Mouse (Mus musculus) midbrain, embryonic 15.5 days (tissue): ENCODE measurements around the gene Orai1. TPM values are rescaled to one million over a fixed set of nuclear protein-coding genes. Genes with fewer than 3 reads are reported as not detected.

Experiments used
- ATAC-seq: fragments of 200-750 bp; cut with Nextera tagmentation; replicated peaks from 2 replicates; pipeline ENCODE4 v1.8.0; 2017; ENCODE audit warnings: moderate TSS enrichment
- H3K27ac ChIP-seq: fragments of 300-500 bp; sonication (generic); 2 replicates; pipeline ENCODE4 v1.5.1; 2015; ENCODE audit warnings: mild to moderate bottlenecking, inconsistent platforms
- H3K27me3 ChIP-seq: fragments of 300-500 bp; sonication (generic); replicated peaks from 2 replicates; pipeline ENCODE4 v1.6.1; 2015; ENCODE audit warnings: inconsistent platforms
- H3K36me3 ChIP-seq: fragments of 300-500 bp; sonication (generic); replicated peaks from 2 replicates; pipeline ENCODE4 v1.6.1; 2015; ENCODE audit warnings: inconsistent platforms
- H3K4me1 ChIP-seq: fragments of 300-500 bp; sonication (generic); 2 replicates; pipeline ENCODE4 v1.6.1; 2015; ENCODE audit warnings: inconsistent platforms
- H3K4me2 ChIP-seq: fragments of 300-500 bp; sonication (generic); 2 replicates; pipeline ENCODE4 v1.6.1; 2015; ENCODE audit warnings: inconsistent platforms, mild to moderate bottlenecking, moderate library complexity
- H3K4me3 ChIP-seq: fragments of 300-500 bp; sonication (generic); 2 replicates; pipeline ENCODE4 v1.5.1; 2015; ENCODE audit warnings: mild to moderate bottlenecking, inconsistent platforms
- H3K9ac ChIP-seq: fragments of 300-500 bp; sonication (generic); 2 replicates; pipeline ENCODE4 v1.6.1; 2015; ENCODE audit warnings: mild to moderate bottlenecking, inconsistent platforms
- H3K9me3 ChIP-seq: fragments of 300-500 bp; sonication (generic); 2 replicates; pipeline ENCODE4 v1.6.1; 2016; ENCODE audit warnings: inconsistent platforms
- WGBS: fragments of 180-500 bp; shearing (Covaris S2); methylation state at CpG from one replicate; pipeline ENCODE4 v1.1.7; 2015; ENCODE audit warnings: mixed read lengths; 5-methylcytosine and 5-hydroxymethylcytosine counted together
- polyA plus RNA-seq: library from polyadenylated mRNA; unstranded; fragments of >200 nt; fragmentation: Nextera tagmentation; extraction: Ambion mirVana; gene quantifications from 2 replicates; pipeline ENCODE4 v1.2.1, GENCODE M21; 2015

Gene Orai1
- polyA plus RNA-seq, 1 experiment from 2014 or later: 13.6 TPM

GRCm38 (mm10) chr5:122988021-122988751 lies 26.7 kb upstream of the Orai1 start:
- under 1% methylated on average over 41 of the region's 41 CpGs for WGBS
- Histone ChIP-seq H3K36me3 (no peaks in the 10 kb centered on the region), H3K4me2 (peak overlapping the region; percentile 97), H3K9ac (peak overlapping the region; percentile 54), H3K27ac (peak overlapping the region; percentile 58), H3K27me3 (no peaks in the 10 kb centered on the region), H3K9me3 (no peaks in the 10 kb centered on the region), H3K4me1 (peaks cover 57% of the 10 kb centered on the region), H3K4me3 (peak overlapping the region; percentile 73)
- ATAC-seq: peak; percentile 46; the same call in 1 of the 2 replicates

- WGBS: under 1% methylated on average over 39 of the region's 39 CpGs
- H3K4me3 ChIP-seq: peak overlapping the region; percentile 73
- peak overlapping the region; percentile 54 for H3K9ac ChIP-seq
- peak; percentile 66 for ATAC-seq
- no peaks in the 10 kb centered on the region for H3K9me3 ChIP-seq
- H3K4me2 ChIP-seq: peak overlapping the region; percentile 97
- H3K27ac ChIP-seq: peak overlapping the region; percentile 79
- no peaks in the 10 kb centered on the region for H3K27me3 ChIP-seq
- peaks cover 57% of the 10 kb centered on the region for H3K4me1 ChIP-seq
- no peaks in the 10 kb centered on the region for H3K36me3 ChIP-seq
Measured at GRCm38 (mm10) chr5:122989001-122989525, 25.8 kb upstream of the Orai1 start.

- Histone ChIP-seq H3K4me2 (peak within 1 kb of the TSS; percentile 97), H3K4me1 (peaks cover 54% of the 10 kb centered on the region), H3K36me3 (no peaks in the 10 kb centered on the region), H3K4me3 (peak within 1 kb of the TSS; percentile 73), H3K27me3 (no peaks in the 10 kb centered on the region), H3K9me3 (no peaks in the 10 kb centered on the region), H3K27ac (peak within 1 kb of the TSS; percentile 79), H3K9ac (peak within 1 kb of the TSS; percentile 54)
- WGBS: 3% methylated on average over 15 of the region's 15 CpGs
- ATAC-seq: peak; percentile 37
Measured at GRCm38 (mm10) chr5:122989551-122990330, 25.1 kb upstream of the Orai1 start, which contains the start of gene Kdm2b. Gene Kdm2b, minus strand, starts transcription at chr5:122989823.

- Histone ChIP-seq H3K4me1 (peaks cover 46% of the 10 kb centered on the region), H3K36me3 (no peaks in the 10 kb centered on the region), H3K27me3 (no peaks in the 10 kb centered on the region), H3K9ac (no peak overlapping the region), H3K4me2 (peak overlapping the region; percentile 97), H3K27ac (no peak overlapping the region), H3K4me3 (peak overlapping the region; percentile 73), H3K9me3 (no peaks in the 10 kb centered on the region)
- 12% methylated on average over 16 of the region's 16 CpGs for WGBS
- no peak for ATAC-seq
Measured at GRCm38 (mm10) chr5:122990411-122991160, 24.3 kb upstream of the Orai1 start.

GRCm38 (mm10) chr5:122991350-122992004 lies 23.4 kb upstream of the Orai1 start:
- Histone ChIP-seq H3K27ac (no peak overlapping the region), H3K36me3 (no peaks in the 10 kb centered on the region), H3K4me1 (peaks cover 40% of the 10 kb centered on the region), H3K4me2 (peak overlapping the region; percentile 97; the same call in 1 of the 2 replicates), H3K9me3 (no peaks in the 10 kb centered on the region), H3K4me3 (no peak overlapping the region), H3K27me3 (no peaks in the 10 kb centered on the region), H3K9ac (no peak overlapping the region)
- no peak for ATAC-seq
- 26% methylated on average over 5 of the region's 5 CpGs for whole genome bisulfite sequencing

- no peak overlapping the region for H3K27ac ChIP-seq
- no peaks in the 10 kb centered on the region for H3K9me3 ChIP-seq
- ATAC-seq: no peak
- H3K4me2 ChIP-seq: no peak overlapping the region
- H3K36me3 ChIP-seq: no peaks in the 10 kb centered on the region
- H3K4me3 ChIP-seq: no peak overlapping the region
- no peak overlapping the region for H3K9ac ChIP-seq
- WGBS: 56% methylated on average over 2 of the region's 2 CpGs
- H3K27me3 ChIP-seq: no peaks in the 10 kb centered on the region
- peaks cover 24% of the 10 kb centered on the region for H3K4me1 ChIP-seq
Measured at GRCm38 (mm10) chr5:122993811-122994210, 21.1 kb upstream of the Orai1 start.

GRCm38 (mm10) chr5:122994303-122994846 lies 20.5 kb upstream of the Orai1 start:
- Histone ChIP-seq H3K4me2 (no peak overlapping the region), H3K27me3 (no peaks in the 10 kb centered on the region), H3K36me3 (no peaks in the 10 kb centered on the region), H3K4me1 (peaks cover 22% of the 10 kb centered on the region), H3K27ac (no peak overlapping the region), H3K9ac (no peak overlapping the region), H3K9me3 (no peaks in the 10 kb centered on the region), H3K4me3 (no peak overlapping the region)
- peak; percentile 80 for ATAC-seq
- WGBS: 8% methylated on average over 5 of the region's 5 CpGs

GRCm38 (mm10) chr5:122994910-122995309 lies 20.0 kb upstream of the Orai1 start:
- no peak overlapping the region for H3K4me3 ChIP-seq
- H3K27me3 ChIP-seq: no peaks in the 10 kb centered on the region
- WGBS: 0% methylated on average over 1 of the region's 1 CpGs
- H3K9ac ChIP-seq: no peak overlapping the region
- H3K4me2 ChIP-seq: no peak overlapping the region
- no peak overlapping the region for H3K27ac ChIP-seq
- peaks cover 17% of the 10 kb centered on the region for H3K4me1 ChIP-seq
- no peaks in the 10 kb centered on the region for H3K9me3 ChIP-seq
- ATAC-seq: no peak
- H3K36me3 ChIP-seq: no peaks in the 10 kb centered on the region

GRCm38 (mm10) chr5:122997205-122998204 lies 17.4 kb upstream of the Orai1 start:
- no peaks in the 10 kb centered on the region for H3K27me3 ChIP-seq
- no peaks in the 10 kb centered on the region for H3K36me3 ChIP-seq
- H3K9me3 ChIP-seq: no peaks in the 10 kb centered on the region
- H3K9ac ChIP-seq: no peak overlapping the region
- no peaks in the 10 kb centered on the region for H3K4me1 ChIP-seq
- H3K4me3 ChIP-seq: no peak overlapping the region
- WGBS: 86% methylated on average over 18 of the region's 18 CpGs
- H3K27ac ChIP-seq: no peak overlapping the region
- ATAC-seq: no peak
- no peak overlapping the region for H3K4me2 ChIP-seq

GRCm38 (mm10) chr5:123000901-123001300 lies 14.0 kb upstream of the Orai1 start:
- 68% methylated on average over 1 of the region's 1 CpGs for WGBS
- Histone ChIP-seq H3K4me1 (no peaks in the 10 kb centered on the region), H3K27ac (no peak overlapping the region), H3K4me2 (no peak overlapping the region), H3K36me3 (no peaks in the 10 kb centered on the region), H3K9ac (no peak overlapping the region), H3K4me3 (no peak overlapping the region), H3K27me3 (0 out of 2 replicates have a peak, but pooled peaks cover 2% of the 10 kb centered on the region), H3K9me3 (no peaks in the 10 kb centered on the region)
- no peak for ATAC-seq
